Mouse (Mus musculus): Measurements from ENCODE around the gene Cbr4.

- no peak for TF ChIP-seq CTCF (IDR thresholded peaks at IDR 0.05; ENCODE audit: low read depth)
- TF ChIP-seq EP300 (IDR thresholded peaks at IDR 0.05; ENCODE audit: low read depth), result no peak
These were observed 68.7 kb downstream of the Cbr4 start for GRCm38 (mm10) chr8:61556219-61556618.

All from liver, embryonic 14.5 days (tissue).